Mouse (Mus musculus) limb, embryonic 15.5 days (tissue): ENCODE measurements at regions not wholly inside any gene's neighbourhood (a gene's known extent, or its start where the extent isn't known, plus 50 kb on each side); places are given as distances from the start of the nearest gene placed in this dataset.

Experiments
- ATAC-seq: fragments of 200-750 bp; cut with Nextera tagmentation; 2 replicates; pipeline ENCODE4 v1.8.0; 2017; ENCODE audit warnings: low read depth, moderate TSS enrichment; ENCODE audit not compliant: insufficient number of reproducible peaks, low FRiP score, low TSS enrichment
- H3K27ac ChIP-seq: fragments of 300-500 bp; sonication (generic); 2 replicates; pipeline ENCODE4 v1.5.1; 2015; ENCODE audit warnings: moderate library complexity, mild to moderate bottlenecking, inconsistent platforms
- H3K27me3 ChIP-seq: fragments of 300-500 bp; sonication (generic); 2 replicates; pipeline ENCODE4 v1.6.1; 2015; ENCODE audit warnings: inconsistent platforms
- H3K36me3 ChIP-seq: fragments of 300-500 bp; sonication (generic); 2 replicates; pipeline ENCODE4 v1.6.1; 2015; ENCODE audit warnings: inconsistent platforms
- H3K4me1 ChIP-seq: fragments of 300-500 bp; sonication (generic); 2 replicates; pipeline ENCODE4 v1.6.1; 2015; ENCODE audit warnings: inconsistent platforms
- H3K4me2 ChIP-seq: fragments of 300-500 bp; sonication (generic); 2 replicates; pipeline ENCODE4 v1.6.1; 2015; ENCODE audit warnings: mild to moderate bottlenecking, inconsistent platforms
- H3K4me3 ChIP-seq: fragments of 300-500 bp; sonication (generic); 2 replicates; pipeline ENCODE4 v1.5.1; 2015; ENCODE audit warnings: mild to moderate bottlenecking, inconsistent platforms
- H3K9ac ChIP-seq: fragments of 300-500 bp; sonication (generic); 2 replicates; pipeline ENCODE4 v1.6.1; 2015; ENCODE audit warnings: inconsistent platforms
- H3K9me3 ChIP-seq: fragments of 300-500 bp; sonication (generic); 2 replicates; pipeline ENCODE4 v1.6.1; 2016; ENCODE audit warnings: inconsistent platforms
- WGBS: fragments of 180-500 bp; shearing (Covaris S2); methylation state at CpG from one replicate; pipeline ENCODE4 v1.1.7; 2015; 5-methylcytosine and 5-hydroxymethylcytosine counted together

GRCm38 (mm10) chr11:57895497-57895896, 62.9 kb upstream of the Hand1 start:
- H3K4me2 ChIP-seq, result no peak overlapping the region
- no peak overlapping the region for H3K4me3 ChIP-seq
- H3K36me3 ChIP-seq, result no peaks in the 10 kb centered on the region
- H3K27ac ChIP-seq, result no peak overlapping the region
- no peaks in the 10 kb centered on the region for H3K27me3 ChIP-seq
- H3K9me3 ChIP-seq, result no peaks in the 10 kb centered on the region
- WGBS, result 46% methylated on average over 1 of the region's 1 CpGs
- ATAC-seq, result no peak
- no peak overlapping the region for H3K9ac ChIP-seq
- H3K4me1 ChIP-seq, result peaks cover 3% of the 10 kb centered on the region; the same call in 1 of the 2 replicates

- no peak for ATAC-seq
- H3K4me1 ChIP-seq, result peaks cover 8% of the 10 kb centered on the region
- 21% methylated on average over 15 of the region's 15 CpGs for whole genome bisulfite sequencing
- peaks cover 17% of the 10 kb centered on the region for H3K27me3 ChIP-seq
- no peak overlapping the region for H3K27ac ChIP-seq
- H3K36me3 ChIP-seq, result no peaks in the 10 kb centered on the region
- H3K4me3 ChIP-seq, result no peak overlapping the region
- no peaks in the 10 kb centered on the region for H3K9me3 ChIP-seq
- H3K9ac ChIP-seq, result no peak overlapping the region
- no peak overlapping the region for H3K4me2 ChIP-seq
These were observed 50.4 kb upstream of the Hand1 start for GRCm38 (mm10) chr11:57882736-57883635.
